Mouse (Mus musculus) intestine, embryonic 16.5 days (tissue): Measurements from ENCODE around the gene Dmwd. TPM values are rescaled to one million over a fixed set of nuclear protein-coding genes. Genes with fewer than 3 reads are reported as not detected.

Experiments used
- ATAC-seq: fragments of 200-750 bp; cut with Nextera tagmentation; 2 replicates; pipeline ENCODE4 v1.8.0; 2017; ENCODE audit warnings: moderate TSS enrichment, moderate library complexity
- H3K27ac ChIP-seq: fragments of 300-500 bp; sonication (generic); 2 replicates; pipeline ENCODE4 v1.5.1; 2014; ENCODE audit warnings: mild to moderate bottlenecking, low read length
- H3K27me3 ChIP-seq: fragments of 300-500 bp; sonication (generic); replicated peaks from 2 replicates; pipeline ENCODE4 v1.6.1; 2014; ENCODE audit warnings: low read length, control low read depth, mixed read lengths; ENCODE audit not compliant: control insufficient read depth, insufficient read depth
- H3K36me3 ChIP-seq: fragments of 300-500 bp; sonication (generic); 2 replicates; pipeline ENCODE4 v1.6.1; 2014; ENCODE audit warnings: low read length, control low read depth; ENCODE audit not compliant: control insufficient read depth, insufficient read depth
- H3K4me1 ChIP-seq: fragments of 300-500 bp; sonication (generic); 2 replicates; pipeline ENCODE4 v1.6.1; 2014; ENCODE audit warnings: low read length, control low read depth, mixed read lengths; ENCODE audit not compliant: control insufficient read depth, insufficient read depth
- H3K4me2 ChIP-seq: fragments of 300-500 bp; sonication (generic); 2 replicates; pipeline ENCODE4 v1.6.1; 2014; ENCODE audit warnings: low read depth, low read length, control low read depth
- H3K4me3 ChIP-seq: fragments of 300-500 bp; sonication (generic); 2 replicates; pipeline ENCODE4 v1.5.1; 2014; ENCODE audit warnings: mild to moderate bottlenecking, low read length
- H3K9ac ChIP-seq: fragments of 300-500 bp; sonication (generic); 2 replicates; pipeline ENCODE4 v1.6.1; 2014; ENCODE audit warnings: low read depth, low read length
- H3K9me3 ChIP-seq: fragments of 300-500 bp; sonication (generic); 2 replicates; pipeline ENCODE4 v1.6.1; 2016; ENCODE audit warnings: low read length, control low read depth; ENCODE audit not compliant: control insufficient read depth
- WGBS: fragments of 180-500 bp; shearing (Covaris S2); extraction: QIAGEN DNeasy Blood & Tissue Kit; methylation state at CpG from one replicate; pipeline ENCODE4 v1.1.7; 2014; 5-methylcytosine and 5-hydroxymethylcytosine counted together
- polyA plus RNA-seq: library from polyadenylated mRNA; unstranded; fragments of >200 nt; fragmentation: Nextera tagmentation; extraction: Ambion mirVana; gene quantifications from 2 replicates; pipeline ENCODE4 v1.2.1, GENCODE M21; 2015

Dmwd gene
- polyA plus RNA-seq, 1 experiment from 2014 or later = 6.7 TPM

GRCm38 (mm10) chr7:19088813-19089212 lies 12.8 kb downstream of the Dmwd start:
- no peak for ATAC-seq
- no peak overlapping the region for H3K9ac ChIP-seq

DNA sequence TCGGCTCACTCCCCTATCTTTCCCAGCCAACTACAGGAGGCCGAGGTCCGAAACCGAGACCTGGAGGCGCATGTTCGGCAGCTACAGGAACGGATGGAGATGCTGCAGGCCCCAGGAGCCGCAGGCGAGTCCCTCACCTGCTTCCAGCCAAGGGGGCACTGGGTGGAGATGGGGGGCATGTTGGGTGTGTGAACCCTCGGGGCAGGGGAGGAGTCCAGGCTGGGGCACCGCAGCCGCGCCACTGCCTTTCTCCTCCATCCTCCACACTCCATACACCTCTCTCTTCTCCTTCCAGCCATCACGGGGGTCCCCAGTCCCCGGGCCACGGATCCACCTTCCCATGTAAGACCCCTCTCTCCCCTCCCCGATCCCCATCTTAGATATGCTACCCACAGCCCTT lies 15.9 kb downstream of the Dmwd start:
- Histone ChIP-seq H3K9me3 (no peaks in the 10 kb centered on the region), H3K4me2 (peak overlapping the region; percentile 93; the same call in 1 of the 2 replicates), H3K27me3 (no peaks in the 10 kb centered on the region), H3K36me3 (0 out of 2 replicates have a peak, but pooled peaks cover 5% of the 10 kb centered on the region), H3K9ac (peak overlapping the region; percentile 68), H3K27ac (peak overlapping the region; percentile 96; the same call in 1 of the 2 replicates), H3K4me3 (no peak overlapping the region), H3K4me1 (peaks cover 33% of the 10 kb centered on the region)
- 54% methylated on average over 17 of the region's 17 CpGs for WGBS
- ATAC-seq = no peak

More at GRCm38 (mm10) chr7:19088813-19089212, 12.8 kb downstream of the Dmwd start:
- Histone ChIP-seq H3K27me3 (no peaks in the 10 kb centered on the region), H3K9me3 (no peaks in the 10 kb centered on the region), H3K36me3 (0 out of 2 replicates have a peak, but pooled peaks cover 5% of the 10 kb centered on the region), H3K27ac (no peak overlapping the region), H3K4me2 (no peak overlapping the region), H3K4me1 (peaks cover 50% of the 10 kb centered on the region), H3K4me3 (no peak overlapping the region)
- WGBS = 44% methylated on average over 10 of the region's 10 CpGs

- Histone ChIP-seq H3K4me2 (peak overlapping the region; percentile 93), H3K36me3 (peaks cover 5% of the 10 kb centered on the region; the same call in 1 of the 2 replicates), H3K27me3 (no peaks in the 10 kb centered on the region), H3K4me1 (peaks cover 39% of the 10 kb centered on the region), H3K27ac (peak overlapping the region; percentile 96), H3K9me3 (no peaks in the 10 kb centered on the region), H3K9ac (peak overlapping the region; percentile 68), H3K4me3 (peak overlapping the region; percentile 78)
- ATAC-seq = peak; percentile 19
- 11% methylated on average over 38 of the region's 38 CpGs for WGBS
Observed at GRCm38 (mm10) chr7:19092381-19093173, 16.6 kb downstream of the Dmwd start.

DNA sequence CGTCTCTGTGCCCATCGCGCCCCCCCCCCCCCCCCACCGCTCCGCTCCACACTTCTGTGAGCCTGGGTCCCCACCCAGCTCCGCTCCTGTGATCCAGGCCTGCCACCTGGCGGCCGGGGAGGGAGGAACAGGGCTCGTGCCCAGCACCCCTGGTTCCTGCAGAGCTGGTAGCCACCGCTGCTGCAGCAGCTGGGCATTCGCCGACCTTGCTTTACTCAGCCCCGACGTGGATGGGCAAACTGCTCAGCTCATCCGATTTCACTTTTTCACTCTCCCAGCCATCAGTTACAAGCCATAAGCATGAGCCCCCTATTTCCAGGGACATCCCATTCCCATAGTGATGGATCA lies 17.1 kb downstream of the Dmwd start:
- Histone ChIP-seq H3K27me3 (no peaks in the 10 kb centered on the region), H3K9me3 (no peaks in the 10 kb centered on the region), H3K36me3 (peaks cover 2% of the 10 kb centered on the region; the same call in 1 of the 2 replicates), H3K4me1 (peaks cover 44% of the 10 kb centered on the region), H3K9ac (peak overlapping the region; percentile 68), H3K4me3 (peak overlapping the region; percentile 78), H3K4me2 (peak overlapping the region; percentile 93), H3K27ac (peak overlapping the region; percentile 96)
- WGBS = 0% methylated on average over 11 of the region's 15 CpGs
- ATAC-seq = peak; percentile 48

GRCm38 (mm10) chr7:19093537-19094385 lies 17.7 kb downstream of the Dmwd start:
- peaks cover 44% of the 10 kb centered on the region for H3K4me1 ChIP-seq
- peak overlapping the region; percentile 87 for H3K9ac ChIP-seq
- peaks cover 2% of the 10 kb centered on the region; the same call in 1 of the 2 replicates for H3K36me3 ChIP-seq
- H3K9me3 ChIP-seq = no peaks in the 10 kb centered on the region
- peak overlapping the region; percentile 78 for H3K4me3 ChIP-seq
- H3K4me2 ChIP-seq = peak overlapping the region; percentile 93
- WGBS = under 1% methylated on average over 45 of the region's 45 CpGs
- peak; percentile 88 for ATAC-seq
- H3K27ac ChIP-seq = peak overlapping the region; percentile 96
- no peaks in the 10 kb centered on the region for H3K27me3 ChIP-seq

- Histone ChIP-seq H3K4me2 (peak within 1 kb of the TSS; percentile 93), H3K9me3 (no peaks in the 10 kb centered on the region), H3K4me3 (peak within 1 kb of the TSS; percentile 78), H3K9ac (peak within 1 kb of the TSS; percentile 87), H3K27me3 (no peaks in the 10 kb centered on the region), H3K4me1 (peaks cover 44% of the 10 kb centered on the region), H3K36me3 (peaks cover 2% of the 10 kb centered on the region; the same call in 1 of the 2 replicates), H3K27ac (peak within 1 kb of the TSS; percentile 96)
- peak; percentile 8; the same call in 1 of the 2 replicates for ATAC-seq
- WGBS = 0% methylated on average over 25 of the region's 36 CpGs
Observed at GRCm38 (mm10) chr7:19094471-19094825, 18.4 kb downstream of the Dmwd start, which contains the start of gene Six5. Gene Six5, plus strand, starts transcription at chr7:19094594.

GRCm38 (mm10) chr7:19094826-19095750 lies 19.1 kb downstream of the Dmwd start:
- H3K4me3 ChIP-seq = peak overlapping the region; percentile 78
- H3K36me3 ChIP-seq = peaks cover 2% of the 10 kb centered on the region; the same call in 1 of the 2 replicates
- H3K9ac ChIP-seq = peak overlapping the region; percentile 87
- peaks cover 44% of the 10 kb centered on the region for H3K4me1 ChIP-seq
- peak overlapping the region; percentile 96 for H3K27ac ChIP-seq
- under 1% methylated on average over 87 of the region's 87 CpGs for WGBS
- H3K4me2 ChIP-seq = peak overlapping the region; percentile 93
- H3K9me3 ChIP-seq = no peaks in the 10 kb centered on the region
- 0 out of 2 replicates have a peak, but pooled peaks have one; percentile 0 for ATAC-seq
- H3K27me3 ChIP-seq = no peaks in the 10 kb centered on the region

- H3K27ac ChIP-seq = peak overlapping the region; percentile 96
- peak overlapping the region; percentile 93 for H3K4me2 ChIP-seq
- H3K4me3 ChIP-seq = peak overlapping the region; percentile 78
- H3K36me3 ChIP-seq = peaks cover 2% of the 10 kb centered on the region; the same call in 1 of the 2 replicates
- H3K9ac ChIP-seq = peak overlapping the region; percentile 87
- no peaks in the 10 kb centered on the region for H3K9me3 ChIP-seq
- WGBS = under 1% methylated on average over 19 of the region's 19 CpGs
- H3K27me3 ChIP-seq = no peaks in the 10 kb centered on the region
- peaks cover 44% of the 10 kb centered on the region for H3K4me1 ChIP-seq
- ATAC-seq = peak; percentile 2; the same call in 1 of the 2 replicates
Observed at GRCm38 (mm10) chr7:19095751-19096110, 19.7 kb downstream of the Dmwd start.
